Mouse (Mus musculus) kidney, adult 2 months (tissue): Measurements from ENCODE around the gene S1pr2. TPM values are rescaled to one million over a fixed set of nuclear protein-coding genes. Genes with fewer than 3 reads are reported as not detected.

Experiments used
- DNase-seq: peaks from one replicate; pipeline ENCODE4 v3.0.0; 2021
- H3K27ac ChIP-seq: fragments of 200-500 bp; 2 replicates; pipeline ENCODE4 v1.5.1; 2012; ENCODE audit warnings: low read depth, low read length, control low read depth, inconsistent platforms; ENCODE audit not compliant: insufficient read depth
- H3K27me3 ChIP-seq: fragments of 200-500 bp; replicated peaks from 2 replicates; pipeline ENCODE4 v1.6.1; 2012; ENCODE audit warnings: mild to moderate bottlenecking, moderate library complexity, low read length, inconsistent platforms; ENCODE audit not compliant: control insufficient read depth, insufficient read depth
- H3K36me3 ChIP-seq: fragments of 200-500 bp; 2 replicates; pipeline ENCODE4 v1.6.1; 2012; ENCODE audit warnings: mild to moderate bottlenecking, moderate library complexity, low read length, inconsistent platforms; ENCODE audit not compliant: control insufficient read depth, insufficient read depth
- H3K4me1 ChIP-seq: fragments of 200-500 bp; 2 replicates; pipeline ENCODE4 v1.6.1; 2011; ENCODE audit warnings: low read length; ENCODE audit not compliant: control insufficient read depth, insufficient read depth
- H3K4me3 ChIP-seq: fragments of 200-500 bp; 2 replicates; pipeline ENCODE4 v1.5.1; 2011; ENCODE audit warnings: mild to moderate bottlenecking, low read depth, low read length, control low read depth; ENCODE audit not compliant: insufficient read depth
- CTCF ChIP-seq: fragments of 200-500 bp; conservative IDR thresholded peaks from 2 replicates; pipeline ENCODE4 v1.5.1; 2011; ENCODE audit warnings: low read depth, mild to moderate bottlenecking, control low read depth, low read length, moderate library complexity, mixed read lengths; ENCODE audit not compliant: insufficient read depth, insufficient read length
- POLR2A ChIP-seq: fragments of 200-500 bp; IDR thresholded peaks from one replicate; pipeline ENCODE4 v1.6.1; 2011; ENCODE audit warnings: low read depth, low read length, control low read depth
- WGBS: fragments of 180-500 bp; shearing (Covaris S2); methylation state at CpG from one replicate; pipeline ENCODE4 v1.1.7; 2018; 5-methylcytosine and 5-hydroxymethylcytosine counted together
- polyA plus RNA-seq: library from polyadenylated mRNA; depleted of rRNA; stranded (reverse); fragments of >200 nt; gene quantifications from 2 replicates; pipeline ENCODE4 v1.2.3, GENCODE M21; 2012

S1pr2 gene
- polyA plus RNA-seq, 1 experiment = 3.5 TPM

DNA sequence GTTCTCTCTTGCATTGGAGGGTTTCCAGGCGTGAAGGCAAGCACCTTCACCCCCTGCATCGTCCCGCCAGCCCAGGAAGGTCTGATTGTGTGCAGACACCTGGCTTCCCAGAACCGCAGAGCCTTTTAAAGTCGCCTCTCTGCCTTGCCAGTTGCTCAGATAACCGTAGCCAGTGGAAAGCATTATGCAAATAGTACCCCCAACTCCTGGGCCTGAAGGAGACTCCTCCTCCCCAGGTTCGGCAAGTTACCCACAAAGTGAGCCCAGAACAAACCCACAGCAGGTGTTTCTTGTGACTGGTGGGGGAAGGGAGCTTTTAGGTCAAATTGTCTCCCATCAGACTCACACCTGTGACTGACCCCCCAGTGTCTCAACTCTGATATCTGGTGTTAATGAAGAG is 11.4 kb upstream of the S1pr2 start:
- no peak for DNase-seq
- Histone ChIP-seq H3K4me3 (no peak overlapping the region), H3K4me1 (0 out of 2 replicates have a peak, but pooled peaks cover 5% of the 10 kb centered on the region), H3K36me3 (no peaks in the 10 kb centered on the region), H3K27ac (no peak overlapping the region), H3K27me3 (no peaks in the 10 kb centered on the region)
- WGBS = 47% methylated on average over 7 of the region's 7 CpGs
- no peak for TF ChIP-seq POLR2A
- TF ChIP-seq CTCF = no peak

DNA sequence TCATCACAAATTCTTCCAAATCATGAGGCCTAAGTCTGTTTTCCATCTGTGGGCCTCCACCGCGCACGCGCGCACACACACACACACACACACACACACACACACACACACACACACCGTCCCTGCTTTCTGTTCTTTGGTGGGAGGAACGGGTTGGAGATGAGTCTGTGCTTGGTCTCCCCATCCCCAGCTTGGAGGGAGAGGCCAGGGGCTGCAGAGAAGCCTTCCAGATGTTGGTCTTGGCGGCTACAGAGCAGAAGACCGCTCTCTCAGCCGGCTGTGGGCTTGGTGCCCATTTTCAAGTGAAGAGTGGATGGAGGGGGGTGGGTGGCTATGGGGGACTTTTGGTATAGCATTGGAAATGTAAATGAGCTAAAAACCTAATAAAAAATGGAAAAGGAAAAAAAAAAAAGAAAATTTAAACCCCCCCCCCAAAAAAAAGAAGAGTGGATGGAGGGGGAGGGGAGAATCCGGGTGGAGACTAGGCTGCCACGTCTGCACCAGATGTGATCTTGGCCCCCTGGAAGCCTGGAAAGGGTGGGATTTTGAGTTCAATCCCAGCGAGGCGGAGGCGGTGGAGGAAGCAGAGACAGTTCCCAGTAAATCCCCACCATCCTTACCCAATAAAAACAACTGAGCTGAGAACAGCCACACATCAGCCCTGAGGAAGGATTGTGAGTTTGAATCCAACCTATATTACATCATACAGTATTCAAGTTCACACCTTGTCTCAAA is 10.5 kb upstream of the S1pr2 start:
- WGBS = 67% methylated on average over 15 of the region's 15 CpGs
- TF ChIP-seq POLR2A (no peak), CTCF (no peak)
- DNase-seq = no peak
- H3K4me1 ChIP-seq = 0 out of 2 replicates have a peak, but pooled peaks cover 5% of the 10 kb centered on the region
- H3K27me3 ChIP-seq = no peaks in the 10 kb centered on the region
- H3K4me3 ChIP-seq = no peak overlapping the region
- no peaks in the 10 kb centered on the region for H3K36me3 ChIP-seq
- H3K27ac ChIP-seq = no peak overlapping the region

DNA sequence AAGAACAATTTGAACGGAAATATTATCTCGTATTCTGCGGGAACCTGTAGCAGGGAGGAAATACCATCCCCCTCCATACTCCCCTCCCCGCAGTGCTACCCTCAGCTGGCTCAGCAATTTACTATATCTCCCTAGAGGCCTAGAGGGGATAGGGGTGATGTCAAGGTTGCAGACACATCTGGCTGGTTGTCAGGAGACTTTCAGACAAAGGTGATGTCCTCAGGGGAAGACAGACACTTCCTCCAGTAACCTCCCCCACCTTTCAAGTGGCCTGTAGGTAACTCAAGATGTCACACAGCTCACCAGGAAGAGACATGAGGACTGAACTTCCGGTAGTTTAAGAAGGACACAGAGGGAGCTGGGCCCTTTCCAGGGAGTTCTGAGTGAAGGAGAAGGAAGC is 6.6 kb upstream of the S1pr2 start:
- no peak overlapping the region for H3K4me3 ChIP-seq
- H3K36me3 ChIP-seq = no peaks in the 10 kb centered on the region
- 27% methylated on average over 5 of the region's 5 CpGs for WGBS
- TF ChIP-seq CTCF = no peak
- no peak for TF ChIP-seq POLR2A
- no peak for DNase-seq
- no peak overlapping the region for H3K27ac ChIP-seq
- no peaks in the 10 kb centered on the region for H3K27me3 ChIP-seq
- no peaks in the 10 kb centered on the region for H3K4me1 ChIP-seq

DNA sequence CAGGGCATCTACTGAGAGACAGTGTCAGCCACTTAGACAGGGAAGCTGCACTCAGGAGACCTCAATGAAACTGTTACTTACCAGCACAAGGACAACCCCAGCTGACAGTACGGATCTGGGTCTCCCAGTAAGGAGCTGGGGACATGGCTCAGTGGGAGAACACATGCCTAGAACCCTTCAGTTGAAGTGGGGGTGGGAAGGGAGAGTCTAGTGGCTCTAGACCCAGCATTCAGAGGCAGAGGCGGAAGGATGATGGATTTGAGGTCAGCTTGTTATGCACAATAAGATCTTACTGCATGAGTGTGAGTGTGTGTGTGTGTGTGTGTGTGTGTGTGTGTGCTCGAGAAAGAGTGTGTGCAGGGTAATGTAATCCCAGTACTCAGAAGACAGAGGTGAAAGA is 5.6 kb upstream of the S1pr2 start:
- Histone ChIP-seq H3K4me3 (no peak overlapping the region), H3K36me3 (no peaks in the 10 kb centered on the region), H3K27ac (no peak overlapping the region), H3K27me3 (no peaks in the 10 kb centered on the region), H3K4me1 (no peaks in the 10 kb centered on the region)
- no peak for DNase-seq
- TF ChIP-seq POLR2A (no peak), CTCF (no peak)
- 74% methylated on average over 3 of the region's 3 CpGs for WGBS

DNA sequence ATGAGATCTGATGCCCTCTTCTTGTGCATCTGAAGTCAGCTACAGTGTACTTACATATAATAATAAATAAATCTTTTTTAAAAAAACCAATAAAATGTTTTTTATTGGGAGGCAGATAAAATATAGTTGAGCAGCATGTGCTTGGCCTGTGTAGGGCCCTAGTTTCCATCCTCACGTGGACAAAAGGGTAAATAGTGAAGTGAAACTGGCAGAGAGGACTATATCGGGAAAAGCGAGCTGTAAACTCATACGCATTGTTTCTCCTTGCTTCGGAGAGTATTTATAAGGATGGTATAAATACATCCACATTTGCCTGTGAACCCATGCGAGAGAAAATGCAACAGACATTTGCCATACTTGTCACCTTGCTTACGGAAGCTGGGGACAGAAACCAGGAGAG is 3.2 kb upstream of the S1pr2 start:
- TF ChIP-seq CTCF = no peak
- no peak for TF ChIP-seq POLR2A
- WGBS = 90% methylated on average over 7 of the region's 7 CpGs

DNA sequence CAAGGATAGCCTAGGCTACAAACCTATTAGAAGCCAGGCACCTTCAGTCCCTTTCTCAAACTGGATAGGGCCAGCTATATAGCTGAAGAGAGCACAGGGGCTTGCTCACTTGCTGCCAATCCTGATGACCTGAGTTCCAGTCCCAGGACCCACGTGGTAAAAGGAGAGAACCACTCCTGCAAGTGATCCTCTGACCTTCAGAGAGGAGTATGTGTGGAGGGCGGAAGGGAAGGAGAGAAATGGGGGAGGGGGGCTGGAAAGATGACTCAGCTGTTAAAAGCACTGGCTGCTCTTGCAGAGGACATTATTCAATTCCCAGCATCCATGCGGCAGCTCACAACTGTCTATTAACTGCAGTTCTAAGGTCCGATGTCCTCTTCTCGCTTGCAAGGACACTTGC is 2.6 kb upstream of the S1pr2 start:
- WGBS = 57% methylated on average over 5 of the region's 5 CpGs
- no peak for DNase-seq
- Histone ChIP-seq H3K4me1 (no peaks in the 10 kb centered on the region), H3K4me3 (no peak overlapping the region), H3K27ac (no peak overlapping the region), H3K36me3 (no peaks in the 10 kb centered on the region), H3K27me3 (no peaks in the 10 kb centered on the region)
- TF ChIP-seq POLR2A (no peak), CTCF (no peak)

More for the DNA sequence above, 3.2 kb upstream of the S1pr2 start:
- Histone ChIP-seq H3K4me3 (no peak overlapping the region), H3K4me1 (no peaks in the 10 kb centered on the region), H3K36me3 (no peaks in the 10 kb centered on the region), H3K27me3 (no peaks in the 10 kb centered on the region), H3K27ac (no peak overlapping the region)
- no peak for DNase-seq

DNA sequence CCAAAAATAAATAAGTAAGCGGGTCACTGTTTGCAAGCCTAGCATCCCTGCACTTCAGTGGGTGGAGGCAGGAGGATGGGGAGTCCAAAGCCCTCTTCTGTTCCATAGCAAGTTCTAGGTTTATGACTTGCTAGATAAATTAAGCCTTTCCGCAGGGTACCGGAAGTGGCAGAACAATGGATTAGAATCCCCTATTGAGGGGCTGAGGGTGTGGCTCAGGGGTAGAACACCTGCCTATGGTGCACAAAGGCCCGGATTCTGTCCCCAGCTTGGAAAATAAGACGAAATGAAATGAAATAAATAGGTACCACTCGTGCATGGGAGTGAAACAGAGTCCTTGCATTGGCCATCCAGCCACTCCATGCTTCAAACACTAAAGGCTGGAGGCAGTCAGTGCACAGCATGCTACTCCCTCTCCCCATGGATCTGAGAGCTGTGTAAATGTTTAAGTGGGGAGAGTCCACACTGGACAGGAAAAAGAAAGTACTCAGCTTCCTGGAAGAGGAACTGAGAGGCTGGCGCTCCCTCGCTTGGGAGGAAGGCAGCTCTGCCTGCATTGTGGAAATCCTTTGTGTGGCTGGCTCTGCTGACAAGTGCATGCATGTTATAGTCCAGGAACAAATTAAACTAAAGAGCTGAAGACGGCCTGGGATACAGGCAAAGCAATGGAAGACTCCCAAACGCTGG is 2.0 kb upstream of the S1pr2 start:
- no peak for DNase-seq
- no peak overlapping the region for H3K4me3 ChIP-seq
- no peaks in the 10 kb centered on the region for H3K27me3 ChIP-seq
- no peak for TF ChIP-seq POLR2A
- no peak for TF ChIP-seq CTCF
- 64% methylated on average over 10 of the region's 10 CpGs for WGBS
- no peaks in the 10 kb centered on the region for H3K36me3 ChIP-seq
- no peak overlapping the region for H3K27ac ChIP-seq
- H3K4me1 ChIP-seq = no peaks in the 10 kb centered on the region
